Mouse (Mus musculus): ENCODE measurements around the gene Cln5.

Gene Cln5

DNA sequence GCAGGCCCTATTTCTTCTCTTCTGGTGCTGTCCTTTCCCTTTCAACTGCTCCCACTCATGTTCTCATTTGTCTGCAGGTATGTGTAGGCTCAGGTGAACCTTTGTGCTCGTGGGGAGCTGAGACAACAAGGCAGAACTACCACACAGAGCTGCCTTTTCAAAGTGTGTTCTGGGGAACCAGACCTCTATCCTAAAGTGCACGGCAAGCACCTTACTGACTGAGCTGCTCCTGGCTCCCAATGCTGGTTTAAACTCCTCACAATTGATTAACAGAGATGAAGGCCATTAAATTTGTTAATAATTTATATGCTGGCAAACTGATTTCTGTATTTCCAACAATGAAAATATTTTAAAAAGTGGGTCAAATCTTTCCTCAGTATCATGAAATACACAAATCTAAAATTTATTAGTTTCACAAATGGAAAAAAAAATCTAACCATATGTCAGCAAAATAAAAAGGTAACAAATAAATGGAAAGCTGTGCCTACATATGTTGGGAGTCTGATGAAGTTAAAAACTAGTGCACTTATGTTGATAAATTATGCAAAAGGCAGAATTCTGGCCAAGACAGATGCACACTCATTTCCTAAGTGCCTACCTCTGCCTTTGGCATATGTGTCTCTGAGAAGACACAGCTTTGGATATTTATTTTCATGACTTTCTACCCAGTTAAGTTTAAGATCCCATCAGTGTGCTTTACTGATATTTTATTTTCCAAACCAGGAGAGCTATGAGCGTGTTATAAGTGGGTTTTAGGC, 42.8 kb downstream of the Cln5 start:
- no peak for DNase-seq (ENCODE audit: low spot score)

GRCm38 (mm10) chr14:103114994-103115670, 45.1 kb downstream of the Cln5 start:
- no peak for DNase-seq (ENCODE audit: low spot score)

- no peak for DNase-seq (ENCODE audit: low spot score)
Observed at GRCm38 (mm10) chr14:103125756-103126155, 55.7 kb downstream of the Cln5 start.
